ENCODE assay signal across 30 mouse cellular contexts in the genomic region with DNA sequence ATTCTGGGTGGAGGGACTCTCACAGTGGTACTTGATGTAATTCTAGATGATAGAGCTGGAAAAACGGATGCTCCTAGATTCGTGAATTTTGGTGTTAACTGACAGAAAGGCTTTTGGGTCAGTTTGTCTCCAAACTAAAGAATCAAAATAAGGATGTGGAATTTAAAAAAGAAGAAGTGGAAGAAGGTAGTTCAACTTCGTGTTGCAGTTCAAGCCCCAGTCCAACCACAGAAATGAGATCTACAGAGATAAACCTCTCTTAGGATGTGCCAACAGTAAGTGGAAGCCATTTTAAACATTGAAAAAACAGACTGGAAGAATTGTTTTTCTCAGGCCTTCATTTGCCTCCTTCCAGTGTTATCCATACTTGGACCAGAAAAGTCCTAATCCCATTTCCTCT.
DNase-seq lines count a peak whose midpoint lies in the region; ATAC-seq and TF ChIP-seq lines count a peak whose summit lies in the region.
"Had no signal": no experiment of that assay in that cellular context is flagged by ENCODE, and none has a peak within 500 bp of the region (broad histone marks: within the 10 kb centered on the region; RNA-seq: fewer than 3 reads in every experiment).

No protein-coding gene starts in this region.

- peaks cover 39% of the 10 kb centered on the region for H3K79me2 ChIP-seq in CH12.LX (replicated peaks; ENCODE audit: control insufficient read depth, extremely low read depth, insufficient read depth, poor library complexity, severe bottlenecking)

- H3K27ac ChIP-seq in midbrain, embryonic 11.5 days (ENCODE audit: low read depth, low read length), result no peak overlapping the region
- H3K27ac ChIP-seq in midbrain, embryonic 15.5 days, result no peak overlapping the region
- H3K27ac ChIP-seq in CH12.LX (ENCODE audit: insufficient read depth, low read depth), result no peak overlapping the region
- no peak overlapping the region for H3K27ac ChIP-seq in lung, postnatal 0 days (ENCODE audit: low read length)
- H3K27ac ChIP-seq in thymus, adult 2 months (ENCODE audit: control insufficient read depth, insufficient read depth, low read length), result no peak overlapping the region
- H3K27ac ChIP-seq: embryonic facial prominence, embryonic 15.5 days; hindbrain, postnatal 0 days; left cerebral cortex, adult 2 months; liver, embryonic 15.5 days; lung, embryonic 15.5 days; neural tube, embryonic 15.5 days; stomach, embryonic 15.5 days had no signal

- no peak overlapping the region for H3K4me3 ChIP-seq in midbrain, embryonic 11.5 days (ENCODE audit: low read depth, low read length)
- no peak overlapping the region for H3K4me3 ChIP-seq in midbrain, embryonic 15.5 days
- no peak overlapping the region for H3K4me3 ChIP-seq in CH12.LX (replicated peaks in 1 of 3; ENCODE audit: low read depth in 2 of 3, low read length in 2 of 3, poor library complexity in 1 of 3)
- no peak overlapping the region for H3K4me3 ChIP-seq in lung, postnatal 0 days (ENCODE audit: low read depth, low read length)
- no peak overlapping the region for H3K4me3 ChIP-seq in thymus, adult 2 months (ENCODE audit: control insufficient read depth, insufficient read depth, low read length)
- H3K4me3 ChIP-seq: embryonic facial prominence, embryonic 15.5 days; heart, embryonic 12.5 days; left cerebral cortex, adult 2 months; liver, embryonic 15.5 days; lung, embryonic 15.5 days; megakaryocyte, embryonic 14.5 days; myocyte; neural tube, embryonic 15.5 days; stomach, embryonic 15.5 days had no signal

- ATAC-seq in midbrain, embryonic 11.5 days (ENCODE audit: low FRiP score), result no peak
- no peak for ATAC-seq in midbrain, embryonic 15.5 days (replicated peaks)
- ATAC-seq in hematopoietic stem cell, adult 5-6 weeks (replicated peaks in 1 of 2; ENCODE audit: insufficient read depth in 1 of 2, low FRiP score in 2 of 2, low TSS enrichment in 1 of 2, low read depth in 1 of 2, poor library complexity in 2 of 2, severe bottlenecking in 2 of 2), result peak; percentile 90 to 94
- no peak for ATAC-seq in lung, postnatal 0 days
- ATAC-seq: forebrain, embryonic 16.5 days; hindbrain, postnatal 0 days; intestine, postnatal 0 days; Patski had no signal

- H3K36me3 ChIP-seq in midbrain, embryonic 11.5 days (ENCODE audit: control insufficient read depth, insufficient read depth, low read length), result no peaks in the 10 kb centered on the region
- H3K36me3 ChIP-seq in midbrain, embryonic 15.5 days (replicated peaks), result no peaks in the 10 kb centered on the region
- peaks cover 47 to 86% of the 10 kb centered on the region in 2 experiments for H3K36me3 ChIP-seq in CH12.LX (replicated peaks in 1 of 2; ENCODE audit: control insufficient read depth in 1 of 2, insufficient read depth in 1 of 2, low read length in 1 of 2)
- H3K36me3 ChIP-seq in lung, postnatal 0 days (ENCODE audit: insufficient read depth, low read length), result no peaks in the 10 kb centered on the region
- peaks cover 33% of the 10 kb centered on the region for H3K36me3 ChIP-seq in thymus, adult 2 months (ENCODE audit: control insufficient read depth, insufficient read depth, low read length)
- H3K36me3 ChIP-seq: embryonic facial prominence, embryonic 15.5 days; heart, embryonic 12.5 days; liver, embryonic 15.5 days; lung, embryonic 15.5 days; neural tube, embryonic 15.5 days; stomach, embryonic 15.5 days had no signal

- in situ Hi-C loops in CH12.LX (cut with MboI; ENCODE audit: low pct_ligation_motif_present, low pct_unique_long_range_greater_than_20kb, low sequenced_read_pairs), result no loop called here

- no peak for TF ChIP-seq RAD21 in CH12.LX (IDR thresholded peaks at IDR 0.05; ENCODE audit: low read depth, low read length)

- H3K9me3 ChIP-seq in midbrain, embryonic 11.5 days (ENCODE audit: control insufficient read depth, low read length), result no peaks in the 10 kb centered on the region
- H3K9me3 ChIP-seq in midbrain, embryonic 15.5 days, result no peaks in the 10 kb centered on the region
- no peaks in the 10 kb centered on the region for H3K9me3 ChIP-seq in CH12.LX (replicated peaks; ENCODE audit: low read length)
- H3K9me3 ChIP-seq in lung, postnatal 0 days (ENCODE audit: low read length), result no peaks in the 10 kb centered on the region
- H3K9me3 ChIP-seq: embryonic facial prominence, embryonic 15.5 days; heart, embryonic 12.5 days; liver, embryonic 15.5 days; lung, embryonic 15.5 days; megakaryocyte, embryonic 14.5 days; neural tube, embryonic 15.5 days; stomach, embryonic 15.5 days had no signal

- 79% methylated on average over 3 of the region's 3 CpGs for WGBS in midbrain, embryonic 11.5 days
- WGBS in midbrain, embryonic 15.5 days, result 85% methylated on average over 3 of the region's 3 CpGs
- WGBS in lung, postnatal 0 days, result 58% methylated on average over 3 of the region's 3 CpGs
- 6% methylated on average over 3 of the region's 3 CpGs for WGBS in thymus, adult 2 months

- TF ChIP-seq EP300 in CH12.LX (IDR thresholded peaks at IDR 0.05; ENCODE audit: low read length), result peak; percentile 81
- no peak for TF ChIP-seq EP300 in lung, postnatal 0 days (IDR thresholded peaks at IDR 0.05)

- TF ChIP-seq POLR2A in CH12.LX (IDR thresholded peaks at IDR 0.05; ENCODE audit: low read depth, low read length), result no peak
- no peak for TF ChIP-seq POLR2A in thymus, adult 2 months (IDR thresholded peaks at IDR 0.05; ENCODE audit: control insufficient read depth, extremely low read depth, insufficient read depth, low read length, poor library complexity)

- dilution Hi-C loops in CH12.LX (cut with MboI; ENCODE audit: extremely low pct_ligation_motif_present, extremely low pct_unique_long_range_greater_than_20kb, low sequenced_read_pairs), result no loop called here

- peak; percentile 19 for DNase-seq in midbrain, embryonic 11.5 days (ENCODE audit: low spot score, missing footprints)
- peak; percentile 39 for DNase-seq in CH12.LX (ENCODE audit: extremely low read depth)
- peak; percentile 34 for DNase-seq in naive thymus-derived CD4-positive, alpha-beta T cell, adult 2 months (ENCODE audit: low read depth)
- no peak for DNase-seq in layer of hippocampus, postnatal 25 days (ENCODE audit: extremely low spot score in 1 of 2, low spot score in 1 of 2)
- no peak for DNase-seq in lung, postnatal 0 days (ENCODE audit: low spot score)
- no peak for DNase-seq in thymus, adult 2 months
- DNase-seq: cerebellum, adult 11-12 months; cerebellum, postnatal 14 days; gastrocnemius, postnatal 14 days; heart, adult 18-20 months; heart, postnatal 10 days; kidney, postnatal 4 days; layer of hippocampus, adult 9-11 months; midbrain, embryonic 14.5 days; thymus, postnatal 36 days had no signal

- H3K4me1 ChIP-seq in midbrain, embryonic 11.5 days (ENCODE audit: control insufficient read depth, insufficient read depth, low read length), result no peaks in the 10 kb centered on the region
- H3K4me1 ChIP-seq in midbrain, embryonic 15.5 days, result no peaks in the 10 kb centered on the region
- H3K4me1 ChIP-seq in CH12.LX (ENCODE audit: control insufficient read depth in 1 of 2, insufficient read depth in 2 of 2), result peaks cover 13 to 83% of the 10 kb centered on the region in 2 experiments
- H3K4me1 ChIP-seq in lung, postnatal 0 days (ENCODE audit: insufficient read depth, low read depth, low read length), result no peaks in the 10 kb centered on the region
- peaks cover 5% of the 10 kb centered on the region for H3K4me1 ChIP-seq in thymus, adult 2 months (replicated peaks; ENCODE audit: control insufficient read depth, insufficient read depth, low read length)
- H3K4me1 ChIP-seq: embryonic facial prominence, embryonic 15.5 days; heart, embryonic 12.5 days; liver, embryonic 15.5 days; lung, embryonic 15.5 days; neural tube, embryonic 15.5 days; stomach, embryonic 15.5 days had no signal

- no peak for TF ChIP-seq CTCF in CH12.LX (conservative IDR thresholded peaks at IDR 0.05 in 1 of 2, IDR thresholded peaks at IDR 0.05 in 1 of 2; ENCODE audit: low read depth in 2 of 2, low read length in 2 of 2)
- no peak for TF ChIP-seq CTCF in lung, postnatal 0 days (IDR thresholded peaks at IDR 0.05)
- TF ChIP-seq CTCF in thymus, adult 2 months (IDR thresholded peaks at IDR 0.05; ENCODE audit: borderline replicate concordance, control insufficient read depth, extremely low read depth, insufficient read depth, low read length, poor library complexity), result no peak

- no peaks in the 10 kb centered on the region for H3K27me3 ChIP-seq in midbrain, embryonic 11.5 days (ENCODE audit: control insufficient read depth, insufficient read depth, low read length)
- no peaks in the 10 kb centered on the region for H3K27me3 ChIP-seq in midbrain, embryonic 15.5 days (replicated peaks)
- no peaks in the 10 kb centered on the region for H3K27me3 ChIP-seq in CH12.LX (replicated peaks)
- no peaks in the 10 kb centered on the region for H3K27me3 ChIP-seq in lung, postnatal 0 days (replicated peaks; ENCODE audit: insufficient read depth, low read length)
- no peaks in the 10 kb centered on the region for H3K27me3 ChIP-seq in thymus, adult 2 months (ENCODE audit: control insufficient read depth, insufficient read depth, low read length)
- H3K27me3 ChIP-seq: embryonic facial prominence, embryonic 15.5 days; heart, embryonic 12.5 days; liver, embryonic 15.5 days; lung, embryonic 15.5 days; megakaryocyte, embryonic 14.5 days; neural tube, embryonic 15.5 days; Patski; stomach, embryonic 15.5 days had no signal

- H3K9ac ChIP-seq in midbrain, embryonic 11.5 days (ENCODE audit: low read length), result no peak overlapping the region
- no peak overlapping the region for H3K9ac ChIP-seq in midbrain, embryonic 15.5 days
- no peak overlapping the region for H3K9ac ChIP-seq in CH12.LX (ENCODE audit: insufficient read depth, low read depth)
- no peak overlapping the region for H3K9ac ChIP-seq in lung, postnatal 0 days (replicated peaks; ENCODE audit: low read depth)
- H3K9ac ChIP-seq: embryonic facial prominence, embryonic 15.5 days; heart, embryonic 12.5 days; liver, embryonic 15.5 days; lung, embryonic 15.5 days; neural tube, embryonic 15.5 days; stomach, embryonic 15.5 days had no signal

- no peak overlapping the region for H3K4me2 ChIP-seq in midbrain, embryonic 11.5 days
- no peak overlapping the region for H3K4me2 ChIP-seq in midbrain, embryonic 15.5 days
- no peak overlapping the region; the same call in 1 of the 2 replicates for H3K4me2 ChIP-seq in CH12.LX (ENCODE audit: insufficient read depth, low read depth, poor library complexity, severe bottlenecking)
- no peak overlapping the region for H3K4me2 ChIP-seq in lung, postnatal 0 days (replicated peaks; ENCODE audit: low read depth, low read length)
- H3K4me2 ChIP-seq: embryonic facial prominence, embryonic 15.5 days; heart, embryonic 12.5 days; liver, embryonic 15.5 days; lung, embryonic 15.5 days; neural tube, embryonic 15.5 days; stomach, embryonic 15.5 days had no signal

TF ChIP-seq in CH12.LX, 34 proteins besides CTCF, POLR2A, EP300 and RAD21:
- TF ChIP-seq MAX (IDR thresholded peaks at IDR 0.05; ENCODE audit: low read length), result no peak
- TF ChIP-seq PAX5 (IDR thresholded peaks at IDR 0.05; ENCODE audit: low read length), result no peak
- TF ChIP-seq ZC3H11A (IDR thresholded peaks at IDR 0.05; ENCODE audit: low read depth, low read length), result no peak
- peak; percentile 68; the same call in 1 of the 2 replicates for TF ChIP-seq IRF4 (IDR thresholded peaks at IDR 0.05; ENCODE audit: low read depth, low read length)
- no peak for TF ChIP-seq TCF12 (IDR thresholded peaks at IDR 0.05; ENCODE audit: low read depth, low read length)
- TF ChIP-seq RCOR1 (conservative IDR thresholded peaks at IDR 0.05; ENCODE audit: low read depth, low read length), result no peak

Comparison
In these comparisons a context has a peak if more than half of its experiments do, and no peak if none do; other contexts are left out.
1. ATAC-seq: peak in hematopoietic stem cell, adult 5-6 weeks (2 of 2); none in midbrain, embryonic 11.5 days (single experiment), midbrain, embryonic 15.5 days (single experiment) and lung, postnatal 0 days (single experiment).
2. DNase-seq: peak in midbrain, embryonic 11.5 days (single experiment), CH12.LX (single experiment) and naive thymus-derived CD4-positive, alpha-beta T cell, adult 2 months (single experiment); none in layer of hippocampus, postnatal 25 days (0 of 2), lung, postnatal 0 days (single experiment) and thymus, adult 2 months (single experiment).